ENCODE assay signal across 8 mouse cellular contexts in genomic region chr7:139905661-139906060, GRCm38 (mm10). TPM values are rescaled to one million over a fixed set of nuclear protein-coding genes. Genes with fewer than 3 reads are reported as not detected.
DNase-seq lines count a peak whose midpoint lies in the region; ATAC-seq and TF ChIP-seq lines count a peak whose summit lies in the region.

No protein-coding gene starts in this region.

- no peak overlapping the region for H3K9ac ChIP-seq in hindbrain, embryonic 14.5 days
- no peak overlapping the region for H3K9ac ChIP-seq in liver, adult 2 months (ENCODE audit: low read depth, low read length)
- H3K9ac ChIP-seq in neural tube, embryonic 12.5 days: no peak overlapping the region

- no peak overlapping the region; the same call in 1 of the 2 replicates for H3K27ac ChIP-seq in hindbrain, embryonic 14.5 days
- H3K27ac ChIP-seq in liver, adult 2 months (replicated peaks; ENCODE audit: insufficient read depth, low read depth, low read length): no peak overlapping the region
- no peak overlapping the region for H3K27ac ChIP-seq in neural tube, embryonic 12.5 days

- H3K4me3 ChIP-seq in hindbrain, embryonic 14.5 days (replicated peaks; ENCODE audit: low read length): no peak overlapping the region
- H3K4me3 ChIP-seq in liver, adult 2 months (ENCODE audit: insufficient read depth, low read depth, low read length): no peak overlapping the region
- H3K4me3 ChIP-seq in neural tube, embryonic 12.5 days: no peak overlapping the region

- DNase-seq in left cerebral cortex, adult 11 months (ENCODE audit: low spot score): peak; percentile 50
- DNase-seq in left cerebral cortex, adult 8-10 months (ENCODE audit: low spot score in 2 of 2): no peak
- peak; percentile 61 for DNase-seq in Muller cell, postnatal 12 days (ENCODE audit: inconsistent ontology term)
- peak; percentile 74 for DNase-seq in embryo, embryonic 11 days
- DNase-seq in hindbrain, embryonic 14.5 days (ENCODE audit: low spot score): peak; percentile 58
- DNase-seq in liver, adult 2 months (ENCODE audit: extremely low read depth, low read depth, low spot score): peak; percentile 1
- no peak for DNase-seq in spleen, postnatal 10 days (ENCODE audit: low spot score in 2 of 2)

- no peaks in the 10 kb centered on the region for H3K27me3 ChIP-seq in hindbrain, embryonic 14.5 days (ENCODE audit: control insufficient read depth, insufficient read depth, low read length)
- 0 out of 2 replicates have a peak, but pooled peaks cover 2% of the 10 kb centered on the region for H3K27me3 ChIP-seq in liver, adult 2 months (ENCODE audit: control insufficient read depth, insufficient read depth, low read length)
- H3K27me3 ChIP-seq in neural tube, embryonic 12.5 days (replicated peaks): no peaks in the 10 kb centered on the region

- no peaks in the 10 kb centered on the region for H3K36me3 ChIP-seq in hindbrain, embryonic 14.5 days (replicated peaks; ENCODE audit: control insufficient read depth, insufficient read depth)
- no peaks in the 10 kb centered on the region for H3K36me3 ChIP-seq in liver, adult 2 months (ENCODE audit: control insufficient read depth, insufficient read depth, low read length)
- no peaks in the 10 kb centered on the region for H3K36me3 ChIP-seq in neural tube, embryonic 12.5 days

- peaks cover 23% of the 10 kb centered on the region for H3K4me1 ChIP-seq in hindbrain, embryonic 14.5 days (replicated peaks; ENCODE audit: control insufficient read depth, insufficient read depth, low read length)
- H3K4me1 ChIP-seq in liver, adult 2 months (ENCODE audit: control insufficient read depth, insufficient read depth, low read length): no peaks in the 10 kb centered on the region
- H3K4me1 ChIP-seq in neural tube, embryonic 12.5 days: peaks cover 17% of the 10 kb centered on the region

- 0 out of 2 replicates have a peak, but pooled peaks have one; percentile 42 for ATAC-seq in hindbrain, embryonic 14.5 days (ENCODE audit: low FRiP score)
- peak; percentile 38; the same call in 1 of the 2 replicates for ATAC-seq in neural tube, embryonic 12.5 days (ENCODE audit: low FRiP score, low read depth)

- peak overlapping the region; percentile 20 for H3K4me2 ChIP-seq in hindbrain, embryonic 14.5 days (replicated peaks)
- H3K4me2 ChIP-seq in neural tube, embryonic 12.5 days (replicated peaks): peak overlapping the region; percentile 40

- peak; percentile 32; the same call in 1 of the 2 replicates for TF ChIP-seq CTCF in liver, adult 2 months (IDR thresholded peaks at IDR 0.05; ENCODE audit: low read depth, low read length)

- 4% methylated on average over 6 of the region's 6 CpGs for WGBS in hindbrain, embryonic 14.5 days
- WGBS in liver, adult 2 months: 5% methylated on average over 6 of the region's 6 CpGs
- WGBS in neural tube, embryonic 12.5 days: 6% methylated on average over 6 of the region's 6 CpGs

- H3K79me2 ChIP-seq in liver, adult 2 months (ENCODE audit: control insufficient read depth, insufficient read depth, low read length): no peaks in the 10 kb centered on the region

- no peaks in the 10 kb centered on the region for H3K9me3 ChIP-seq in hindbrain, embryonic 14.5 days (ENCODE audit: control insufficient read depth, low read length)
- no peaks in the 10 kb centered on the region for H3K9me3 ChIP-seq in neural tube, embryonic 12.5 days

- TF ChIP-seq POLR2A in liver, adult 2 months (IDR thresholded peaks at IDR 0.05; ENCODE audit: extremely low read depth, insufficient read depth, low read length): no peak

RNA-seq across cellular contexts. Expression of gene Kndc1, which starts 11.2 kb away (rescaled TPM):
- 10 to 100 TPM; 77.0 to 82.3 (median 80.2) TPM for total RNA-seq in left cerebral cortex, adult 8-10 months (2022)
- polyA plus RNA-seq in hindbrain, embryonic 14.5 days (2014; fragmentation: Nextera tagmentation; extraction: Ambion mirVana): 25.6 and 29.1 TPM in 2 replicates
- total RNA-seq in liver, adult 2 months (2014; rRNA removed): 0.07 and 0.09 TPM in 2 replicates
- polyA plus RNA-seq in liver, adult 2 months (2012; rRNA removed): not detected in 2 replicates
- polyA plus RNA-seq in neural tube, embryonic 12.5 days (2016; fragmentation: Nextera tagmentation; extraction: Ambion mirVana): 2.7 and 3.1 TPM in 2 replicates

RNA-seq across cellular contexts. Expression of gene Utf1, which starts 37.9 kb away (rescaled TPM):
- total RNA-seq in left cerebral cortex, adult 8-10 months (2022): not detected
- polyA plus RNA-seq in hindbrain, embryonic 14.5 days (2014; fragmentation: Nextera tagmentation; extraction: Ambion mirVana): not detected in 2 replicates
- total RNA-seq in liver, adult 2 months (2014; rRNA removed): not detected in 2 replicates
- polyA plus RNA-seq in liver, adult 2 months (2012; rRNA removed): not detected in 2 replicates
- not detected in 2 replicates for polyA plus RNA-seq in neural tube, embryonic 12.5 days (2016; fragmentation: Nextera tagmentation; extraction: Ambion mirVana)

Comparison
In these comparisons a context has a peak if more than half of its experiments do, and no peak if none do; other contexts are left out.
1. DNase-seq: peak in left cerebral cortex, adult 11 months (single experiment), Muller cell, postnatal 12 days (single experiment), embryo, embryonic 11 days (single experiment), hindbrain, embryonic 14.5 days (single experiment) and liver, adult 2 months (single experiment); none in left cerebral cortex, adult 8-10 months (0 of 2) and spleen, postnatal 10 days (0 of 2).